Mouse (Mus musculus): ENCODE measurements around the gene Pabpc1l.
A peak's percentile ranks its signal among the peaks of the same experiment; 100 is the strongest.

The Pabpc1l gene

GRCm38 (mm10) chr2:164089508-164089907, 64.3 kb downstream of the Pabpc1l start:
- DNase-seq: no peak

- no peak for DNase-seq
Observed at GRCm38 (mm10) chr2:164094152-164094551, 68.9 kb downstream of the Pabpc1l start.

GRCm38 (mm10) chr2:164098603-164099250, 73.5 kb downstream of the Pabpc1l start:
- peak; percentile 69 to 83 for DNase-seq

All from cerebellum, adult 18-20 months (tissue).